Mouse (Mus musculus): ENCODE results near the gene Plxnd1.

Plxnd1 gene

GRCm38 (mm10) chr6:115978596-115978995, 16.2 kb downstream of the Plxnd1 start:
- DNase-seq (ENCODE audit: low read depth) = no peak

GRCm38 (mm10) chr6:115977810-115978209, 17.0 kb downstream of the Plxnd1 start:
- DNase-seq (ENCODE audit: low read depth) = no peak

- no peak for DNase-seq (ENCODE audit: low read depth)
These were observed 19.2 kb downstream of the Plxnd1 start for GRCm38 (mm10) chr6:115975606-115976005.

GRCm38 (mm10) chr6:115973881-115974662, 20.7 kb downstream of the Plxnd1 start:
- no peak for DNase-seq (ENCODE audit: low read depth)

- no peak for DNase-seq (ENCODE audit: low read depth)
These were observed 21.5 kb downstream of the Plxnd1 start for GRCm38 (mm10) chr6:115973139-115973875.

- DNase-seq (ENCODE audit: low read depth) = no peak
These were observed 22.6 kb downstream of the Plxnd1 start for GRCm38 (mm10) chr6:115972083-115972764.

GRCm38 (mm10) chr6:115971273-115972060, 23.3 kb downstream of the Plxnd1 start:
- no peak for DNase-seq (ENCODE audit: low read depth)

- no peak for DNase-seq (ENCODE audit: low read depth)
These were observed 24.9 kb downstream of the Plxnd1 start for GRCm38 (mm10) chr6:115969952-115970351.

GRCm38 (mm10) chr6:115969103-115969502, 25.7 kb downstream of the Plxnd1 start:
- no peak for DNase-seq (ENCODE audit: low read depth)

- DNase-seq (ENCODE audit: low read depth) = no peak
These were observed 26.1 kb downstream of the Plxnd1 start for GRCm38 (mm10) chr6:115968700-115969099.

GRCm38 (mm10) chr6:115968086-115968485, 26.7 kb downstream of the Plxnd1 start:
- no peak for DNase-seq (ENCODE audit: low read depth)

GRCm38 (mm10) chr6:115967291-115967880, 27.4 kb downstream of the Plxnd1 start:
- no peak for DNase-seq (ENCODE audit: low read depth)

GRCm38 (mm10) chr6:115966227-115966966, 28.4 kb downstream of the Plxnd1 start:
- DNase-seq (ENCODE audit: low read depth) = no peak

- no peak for DNase-seq (ENCODE audit: low read depth)
These were observed 31.1 kb downstream of the Plxnd1 start for GRCm38 (mm10) chr6:115963656-115964055.

- no peak for DNase-seq (ENCODE audit: low read depth)
These were observed 32.2 kb downstream of the Plxnd1 start for GRCm38 (mm10) chr6:115962439-115963085.

- DNase-seq (ENCODE audit: low read depth) = no peak
These were observed 33.1 kb downstream of the Plxnd1 start for GRCm38 (mm10) chr6:115961743-115962142.

- DNase-seq (ENCODE audit: low read depth) = no peak
These were observed 34.5 kb downstream of the Plxnd1 start for GRCm38 (mm10) chr6:115960322-115960721.

- no peak for DNase-seq (ENCODE audit: low read depth)
These were observed 35.6 kb downstream of the Plxnd1 start for GRCm38 (mm10) chr6:115959151-115959691.

GRCm38 (mm10) chr6:115958445-115958844, 36.4 kb downstream of the Plxnd1 start:
- DNase-seq (ENCODE audit: low read depth) = no peak

- DNase-seq (ENCODE audit: low read depth) = no peak
These were observed 37.1 kb downstream of the Plxnd1 start for GRCm38 (mm10) chr6:115957681-115958080.
